Mouse (Mus musculus) CD4-positive, CD25-positive, alpha-beta regulatory T cell, adult 2 months (primary cell): ENCODE measurements around the gene Gsta1.
A peak's percentile ranks its signal among the peaks of the same experiment; 100 is the strongest.
"Not testable (repeated sequence)": the region's sequence is repeated elsewhere in the genome, so short reads cannot be mapped to it uniquely, and the experiment has no call there.

ENCODE experiments used
- DNase-seq: peaks from one replicate; pipeline ENCODE4 v3.0.0-alpha.2; 2012; ENCODE audit warnings: low read depth, low spot score

Gene Gsta1

DNA sequence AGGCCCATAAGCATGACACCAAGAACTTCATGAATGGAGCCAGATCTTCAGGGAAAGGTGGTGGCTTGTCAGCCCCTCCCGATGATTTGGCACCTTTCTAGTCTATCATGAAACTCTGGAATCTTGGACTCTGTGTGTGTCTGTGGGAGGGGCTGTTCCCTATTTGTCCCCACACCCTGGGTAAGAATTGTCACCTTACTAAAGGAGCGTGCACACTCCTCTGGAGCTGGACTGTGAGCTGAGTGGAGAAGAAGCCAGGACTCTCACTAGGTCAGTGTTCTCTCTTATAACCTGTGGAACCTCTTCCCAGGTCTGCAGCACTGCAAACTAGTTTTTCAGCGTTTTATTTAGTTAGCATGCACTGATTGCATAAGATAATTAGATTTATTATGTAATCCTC is at the start of gene Gsta1:
Gene Gsta1, plus strand, starts transcription at position 196 of the 400 bp plus-strand sequence.
- DNase-seq, result not testable (repeated sequence)

DNA sequence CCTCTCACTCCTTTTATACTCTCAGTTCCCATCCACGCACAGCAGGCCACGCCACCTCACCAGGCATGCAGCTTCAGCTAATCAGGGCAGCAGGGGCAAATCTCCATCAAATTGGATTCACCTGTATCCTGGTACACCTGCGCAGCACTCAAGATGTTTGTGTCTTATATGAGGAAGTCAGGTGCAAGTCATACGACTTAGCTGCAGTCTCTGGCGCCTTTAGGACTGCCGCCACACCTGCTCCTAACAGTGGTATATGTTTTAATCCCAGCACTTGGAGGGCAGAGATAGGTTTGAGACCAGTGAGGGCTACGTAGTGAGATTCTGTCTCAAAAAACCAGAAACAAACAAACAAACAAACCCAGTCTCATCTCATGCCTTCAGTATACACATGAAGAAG is 48.0 kb upstream of the Gsta1 start, which contains the start of gene Gsta4:
Gene Gsta4, plus strand, starts transcription at position 301 of the 400 bp plus-strand sequence.
- DNase-seq, result not testable (repeated sequence)

DNA sequence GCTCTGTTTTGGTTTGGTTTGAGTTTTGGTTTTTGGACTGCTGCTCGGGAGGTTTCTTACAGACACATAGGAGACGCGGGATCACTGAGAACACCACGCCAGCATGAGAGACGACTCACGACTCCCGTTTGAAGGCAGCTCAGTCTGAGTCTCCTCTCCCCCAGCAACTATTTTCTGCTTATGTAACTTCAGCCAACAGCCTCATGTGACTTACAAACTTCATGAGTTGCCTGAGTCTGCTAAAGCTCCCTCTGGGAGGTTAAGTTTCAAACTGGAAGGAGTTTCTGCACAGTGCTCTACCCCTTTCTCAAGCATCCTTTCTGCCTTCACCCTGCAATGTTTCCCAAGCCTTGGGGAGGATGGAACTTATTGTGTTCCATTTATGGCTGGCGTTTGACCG is 44.8 kb upstream of the Gsta1 start:
- DNase-seq, result no peak

DNA sequence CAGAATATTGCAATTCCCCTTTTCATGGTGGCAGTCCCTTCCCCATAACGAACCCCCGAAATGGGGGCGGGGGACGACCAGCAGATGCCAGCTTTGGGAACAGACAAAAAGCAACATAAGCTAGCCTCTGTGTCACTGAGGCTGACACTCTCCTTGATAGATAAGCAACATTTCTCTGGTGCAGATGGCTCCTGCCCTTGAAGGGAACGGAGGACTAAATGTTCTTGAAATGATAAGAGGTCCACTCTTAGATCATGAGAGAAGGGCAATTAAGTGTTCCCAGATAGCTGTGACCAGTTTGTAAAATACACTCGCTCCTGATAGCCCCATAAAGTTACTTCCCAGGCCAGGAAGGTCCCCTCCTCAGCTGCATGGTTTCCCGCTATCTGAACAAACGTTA is 41.5 kb upstream of the Gsta1 start:
- no peak for DNase-seq

DNA sequence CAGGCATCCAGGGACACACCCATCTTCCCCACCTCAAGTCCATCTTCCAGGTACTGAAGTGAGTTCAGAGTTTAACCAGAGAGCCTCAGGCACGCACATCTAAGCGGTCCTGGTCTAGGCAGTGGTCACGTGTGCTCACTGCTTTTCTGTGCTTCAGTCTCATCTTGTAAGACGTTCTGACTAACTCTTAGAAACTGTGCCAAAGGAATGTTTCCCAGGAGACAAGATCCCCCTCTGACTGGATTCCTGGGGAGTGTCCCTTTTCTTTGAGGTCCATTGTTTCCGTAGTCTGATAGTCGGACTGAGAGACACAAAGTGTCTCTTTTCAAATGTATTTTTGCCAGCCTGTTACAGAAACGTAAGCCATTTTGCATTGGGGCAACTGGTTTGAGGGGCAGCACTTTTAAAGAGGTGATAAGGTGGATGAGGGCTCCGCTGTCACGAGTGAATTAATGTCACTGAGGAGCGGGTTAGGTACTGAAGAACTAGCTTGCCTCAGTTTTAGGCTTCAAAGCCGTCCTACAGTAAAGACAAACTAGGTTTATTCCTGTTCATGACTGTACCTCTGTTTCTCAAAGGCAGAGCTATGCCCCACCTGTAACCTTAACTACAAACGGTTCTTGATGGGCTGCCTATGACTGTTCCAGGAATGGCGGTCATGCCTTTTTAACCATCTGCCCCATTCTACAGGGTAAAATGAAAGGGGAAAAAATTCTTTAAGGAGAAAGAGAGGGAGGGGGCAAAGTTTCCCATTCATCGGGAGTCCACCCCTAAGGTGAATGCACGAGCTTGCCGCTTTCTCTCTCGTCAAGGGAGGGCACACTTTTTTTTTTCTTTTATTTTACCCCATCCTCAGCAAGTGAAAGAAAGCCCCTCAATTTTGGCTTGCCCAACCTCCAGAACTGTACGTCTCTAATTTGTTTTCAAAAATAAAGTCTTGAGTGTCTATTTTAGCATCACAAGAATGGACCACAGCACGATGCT is 39.5 kb upstream of the Gsta1 start:
- DNase-seq, result peak; percentile 19

GRCm38 (mm10) chr9:78191736-78192135 is 38.7 kb upstream of the Gsta1 start:
- DNase-seq, result peak; percentile 88

GRCm38 (mm10) chr9:78193902-78194597 is 36.4 kb upstream of the Gsta1 start:
- peak; percentile 88 for DNase-seq

- DNase-seq, result no peak
These were observed 35.4 kb upstream of the Gsta1 start for GRCm38 (mm10) chr9:78195034-78195433.

GRCm38 (mm10) chr9:78197801-78198200 is 32.7 kb upstream of the Gsta1 start:
- no peak for DNase-seq

- DNase-seq, result no peak
These were observed 26.3 kb upstream of the Gsta1 start for GRCm38 (mm10) chr9:78204194-78204593.

DNA sequence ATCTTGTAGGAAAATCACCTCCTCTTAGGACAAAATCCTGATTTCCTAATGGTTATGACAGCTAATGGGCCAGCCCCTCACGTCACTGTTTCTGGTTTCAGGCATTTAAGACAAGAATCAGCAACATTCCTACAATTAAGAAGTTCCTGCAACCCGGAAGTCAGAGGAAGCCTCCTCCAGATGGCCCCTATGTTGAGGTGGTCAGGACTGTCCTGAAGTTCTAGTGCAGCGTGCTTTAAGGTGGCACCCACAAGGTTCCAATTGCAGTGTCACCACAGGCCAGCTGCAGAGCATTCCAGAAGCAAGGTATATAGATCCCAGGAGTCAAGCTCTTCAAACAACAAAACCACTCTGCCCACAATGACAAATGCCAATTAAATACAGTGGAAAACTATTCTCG is 21.5 kb upstream of the Gsta1 start:
- DNase-seq, result no peak

DNA sequence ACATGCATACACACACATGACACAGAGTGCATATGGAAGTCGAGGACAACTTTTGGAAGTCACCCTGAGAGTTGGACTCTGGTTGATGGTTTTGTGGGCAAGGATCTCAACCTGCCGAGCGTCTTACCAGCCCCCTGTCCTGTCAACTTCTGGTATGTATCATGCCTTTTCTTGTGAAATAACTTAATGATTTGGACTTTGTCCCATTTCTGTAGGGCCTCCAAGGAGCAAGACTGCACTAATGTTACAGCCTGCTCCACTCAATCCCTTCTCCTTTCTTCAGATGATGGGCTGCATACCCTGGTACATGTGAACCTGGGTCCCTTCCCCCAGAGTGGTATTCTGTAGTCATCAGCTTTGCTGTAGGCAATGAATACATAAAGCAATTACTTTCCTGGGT is 20.4 kb upstream of the Gsta1 start:
- DNase-seq, result no peak

GRCm38 (mm10) chr9:78210821-78211220 is 19.6 kb upstream of the Gsta1 start:
- no peak for DNase-seq

GRCm38 (mm10) chr9:78211521-78211920 is 18.9 kb upstream of the Gsta1 start:
- DNase-seq, result no peak

DNA sequence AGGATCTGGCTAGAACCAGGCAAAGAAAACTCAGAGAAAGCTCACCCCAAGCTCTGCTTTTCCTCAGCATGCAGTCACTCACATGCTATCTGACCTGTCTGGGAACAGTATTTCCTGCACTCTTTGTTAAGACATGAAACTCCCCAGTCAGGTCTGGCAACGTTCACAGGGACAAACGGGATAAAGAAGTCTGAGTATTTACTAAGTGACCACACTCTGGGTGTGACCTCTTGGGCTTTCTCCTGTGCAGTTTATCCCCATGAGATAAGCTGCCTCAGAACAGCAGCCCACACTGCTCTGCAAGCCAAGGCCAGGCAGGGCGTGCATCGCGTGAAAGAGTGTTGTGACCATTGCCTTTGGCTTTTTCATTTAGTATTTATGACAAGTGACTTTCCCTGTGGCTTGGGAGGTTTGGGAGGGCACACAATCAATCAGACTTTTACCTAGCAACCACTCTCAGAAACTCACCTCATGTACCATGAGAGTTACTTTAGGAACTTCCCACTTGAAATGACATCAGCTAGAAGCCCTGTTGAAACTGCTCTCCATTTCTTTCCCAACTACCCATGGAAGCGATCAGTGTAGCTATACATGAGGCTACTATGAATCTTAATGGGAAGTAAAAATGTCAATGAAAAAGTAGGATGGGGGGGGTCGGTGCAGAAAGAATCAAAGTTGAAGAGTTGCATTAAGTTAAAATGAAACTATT is 18.0 kb upstream of the Gsta1 start:
- no peak for DNase-seq

GRCm38 (mm10) chr9:78217074-78217473 is 13.4 kb upstream of the Gsta1 start:
- DNase-seq, result no peak

GRCm38 (mm10) chr9:78222616-78223015 is 7.8 kb upstream of the Gsta1 start:
- DNase-seq, result peak; percentile 64

- peak; percentile 25 for DNase-seq
These were observed 7.1 kb upstream of the Gsta1 start for GRCm38 (mm10) chr9:78223221-78223902.

GRCm38 (mm10) chr9:78224418-78224817 is 6.0 kb upstream of the Gsta1 start:
- DNase-seq, result no peak

GRCm38 (mm10) chr9:78225304-78225703 is 5.2 kb upstream of the Gsta1 start:
- DNase-seq, result peak; percentile 9

GRCm38 (mm10) chr9:78228122-78228521 is 2.3 kb upstream of the Gsta1 start:
- DNase-seq, result no peak
